Mouse (Mus musculus): ENCODE results near the gene Ccm2l.

GRCm38 (mm10) chr2:153055270-153055920, 10.4 kb upstream of the Ccm2l start:
- no peak for TF ChIP-seq POLR2A (IDR thresholded peaks at IDR 0.05; ENCODE audit: control insufficient read depth in 1 of 2, insufficient read depth in 1 of 2, low read depth in 1 of 2, low read length in 2 of 2, poor library complexity in 1 of 2)
- no peak for TF ChIP-seq JUND (IDR thresholded peaks at IDR 0.05; ENCODE audit: low read depth, low read length)
- no peak for TF ChIP-seq GABPA (IDR thresholded peaks at IDR 0.05; ENCODE audit: low read depth, low read length)
- no peak for TF ChIP-seq POLR2AphosphoS5 (IDR thresholded peaks at IDR 0.05; ENCODE audit: borderline replicate concordance, low read depth, low read length)
- no peak for TF ChIP-seq GATA1 (IDR thresholded peaks at IDR 0.05; ENCODE audit: low read depth, low read length)
- TF ChIP-seq USF1 (IDR thresholded peaks at IDR 0.05; ENCODE audit: low read depth, low read length) = no peak
- TF ChIP-seq EP300 (IDR thresholded peaks at IDR 0.05; ENCODE audit: low read depth in 1 of 2, low read length in 2 of 2) = no peak
- no peak for TF ChIP-seq MAZ (IDR thresholded peaks at IDR 0.05; ENCODE audit: low read depth, low read length)
- TF ChIP-seq CHD2 (IDR thresholded peaks at IDR 0.05; ENCODE audit: low read length) = no peak
- TF ChIP-seq MYB (IDR thresholded peaks at IDR 0.05; ENCODE audit: low read depth, low read length) = no peak
